Mouse (Mus musculus) megakaryocyte, embryonic 14.5 days (primary cell): ENCODE data around the gene Kif27. TPM values are rescaled to one million over a fixed set of nuclear protein-coding genes. Genes with fewer than 3 reads are reported as not detected.

Source experiments
- H3K27me3 ChIP-seq: replicated peaks from 2 replicates; pipeline ENCODE3; 2012; ENCODE audit warnings: inconsistent platforms
- H3K36me3 ChIP-seq: replicated peaks from 2 replicates; pipeline ENCODE3; 2012; ENCODE audit warnings: low read length, inconsistent platforms, mixed read lengths
- H3K4me1 ChIP-seq: 2 replicates; pipeline ENCODE4 v1.6.1; 2012; ENCODE audit warnings: inconsistent platforms
- H3K4me3 ChIP-seq: replicated peaks from 2 replicates; pipeline ENCODE3; 2012; ENCODE audit warnings: moderate library complexity, mild to moderate bottlenecking, inconsistent platforms
- H3K9me3 ChIP-seq: 2 replicates; pipeline ENCODE4 v1.6.1; 2012; ENCODE audit warnings: inconsistent platforms
- FLI1 ChIP-seq: IDR thresholded peaks from 2 replicates; pipeline ENCODE4 v1.6.1; 2012; ENCODE audit warnings: low read length, inconsistent platforms, mixed read lengths
- GATA1 ChIP-seq: IDR thresholded peaks from 3 replicates; pipeline ENCODE4 v1.6.1; 2012; ENCODE audit warnings: mixed read lengths, low read length, inconsistent platforms, borderline replicate concordance
- polyA plus RNA-seq: library from polyadenylated mRNA; stranded (reverse); fragments of >175 nt; gene quantifications from 2 replicates; pipeline ENCODE4 v1.2.3, GENCODE M21; 2012; ENCODE audit warnings: low replicate concordance; ENCODE audit not compliant: insufficient read depth

Gene Kif27
- polyA plus RNA-seq, 1 experiment, result not detected

GRCm38 (mm10) chr13:58364353-58365175 lies 5.6 kb upstream of the Kif27 start:
- H3K4me3 ChIP-seq, result no peak overlapping the region
- no peak for TF ChIP-seq GATA1
- no peak for TF ChIP-seq FLI1

GRCm38 (mm10) chr13:58359304-58359653 lies 357 bp upstream of the Kif27 start:
- no peak for TF ChIP-seq GATA1
- Histone ChIP-seq H3K4me1 (peaks cover 10% of the 10 kb centered on the region), H3K36me3 (no peaks in the 10 kb centered on the region), H3K4me3 (peak overlapping the region; percentile 91), H3K9me3 (peaks cover 17% of the 10 kb centered on the region), H3K27me3 (peaks cover 47% of the 10 kb centered on the region)

More at GRCm38 (mm10) chr13:58364353-58365175, 5.6 kb upstream of the Kif27 start:
- H3K36me3 ChIP-seq, result no peaks in the 10 kb centered on the region
- H3K9me3 ChIP-seq, result peaks cover 37% of the 10 kb centered on the region
- H3K4me1 ChIP-seq, result peaks cover 4% of the 10 kb centered on the region
- peaks cover 25% of the 10 kb centered on the region for H3K27me3 ChIP-seq

DNA sequence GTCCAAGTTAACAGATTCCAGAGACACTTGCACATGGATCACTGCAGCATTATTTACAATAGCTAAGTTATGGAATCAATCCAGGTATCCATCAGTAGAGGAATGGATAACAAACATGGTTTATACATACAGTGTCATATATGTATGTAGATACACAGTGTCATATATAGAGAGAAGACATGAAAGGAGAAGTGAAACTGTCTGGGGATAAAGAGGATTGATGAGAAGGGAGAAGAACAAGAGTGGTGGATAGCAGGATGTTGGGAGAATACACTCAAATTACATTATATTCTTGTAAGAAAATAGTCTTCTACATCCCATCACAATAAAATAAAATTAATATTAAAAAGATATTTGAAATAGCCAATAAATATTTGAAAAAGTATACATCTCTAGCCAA lies 5.9 kb downstream of the Kif27 start:
- H3K4me3 ChIP-seq, result no peak overlapping the region
- no peaks in the 10 kb centered on the region for H3K36me3 ChIP-seq
- no peaks in the 10 kb centered on the region for H3K4me1 ChIP-seq
- TF ChIP-seq GATA1 (no peak), FLI1 (no peak)
- peaks cover 11% of the 10 kb centered on the region for H3K9me3 ChIP-seq
- H3K27me3 ChIP-seq, result peaks cover 26% of the 10 kb centered on the region

DNA sequence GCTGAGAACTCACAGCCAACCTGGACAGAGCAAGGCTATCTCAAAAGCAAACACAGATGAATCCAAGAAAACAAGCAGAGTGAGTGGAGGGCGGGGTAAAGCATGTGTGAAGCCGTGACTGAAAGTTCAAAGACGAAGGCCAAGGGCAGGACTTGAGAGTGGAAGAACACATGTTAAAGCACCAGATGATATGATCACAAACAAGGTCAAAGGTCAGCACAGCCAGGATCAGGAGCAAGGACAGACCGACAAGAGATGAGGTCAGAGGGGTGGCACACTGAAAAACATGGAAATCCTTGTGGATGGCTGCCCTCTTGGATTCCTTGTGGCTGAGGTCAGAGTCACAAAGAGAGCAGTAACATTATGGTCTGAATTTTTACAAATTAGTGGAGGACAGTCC lies 8.3 kb downstream of the Kif27 start:
- TF ChIP-seq FLI1, result no peak
- Histone ChIP-seq H3K9me3 (peaks cover 13% of the 10 kb centered on the region), H3K27me3 (peaks cover 8% of the 10 kb centered on the region)

GRCm38 (mm10) chr13:58344505-58344904 lies 14.4 kb downstream of the Kif27 start:
- H3K4me3 ChIP-seq, result no peak overlapping the region
- H3K4me1 ChIP-seq, result no peaks in the 10 kb centered on the region
- H3K36me3 ChIP-seq, result no peaks in the 10 kb centered on the region
- peaks cover 7% of the 10 kb centered on the region for H3K9me3 ChIP-seq
- no peak for TF ChIP-seq GATA1
- no peak for TF ChIP-seq FLI1
- peaks cover 4% of the 10 kb centered on the region for H3K27me3 ChIP-seq

More for the DNA sequence above, 8.3 kb downstream of the Kif27 start:
- no peak overlapping the region for H3K4me3 ChIP-seq
- no peaks in the 10 kb centered on the region for H3K36me3 ChIP-seq
- no peaks in the 10 kb centered on the region for H3K4me1 ChIP-seq

- Histone ChIP-seq H3K4me1 (no peaks in the 10 kb centered on the region), H3K27me3 (peaks cover 23% of the 10 kb centered on the region), H3K36me3 (no peaks in the 10 kb centered on the region), H3K9me3 (0 out of 2 replicates have a peak, but pooled peaks cover 6% of the 10 kb centered on the region), H3K4me3 (no peak overlapping the region)
- TF ChIP-seq GATA1 (no peak), FLI1 (no peak)
These were observed 21.5 kb downstream of the Kif27 start for GRCm38 (mm10) chr13:58337456-58337855.

GRCm38 (mm10) chr13:58334116-58334515 lies 24.8 kb downstream of the Kif27 start:
- Histone ChIP-seq H3K36me3 (no peaks in the 10 kb centered on the region), H3K4me3 (no peak overlapping the region), H3K9me3 (0 out of 2 replicates have a peak, but pooled peaks cover 6% of the 10 kb centered on the region), H3K27me3 (peaks cover 29% of the 10 kb centered on the region), H3K4me1 (no peaks in the 10 kb centered on the region)
- TF ChIP-seq FLI1 (no peak), GATA1 (no peak)

- TF ChIP-seq FLI1 (no peak), GATA1 (no peak)
- Histone ChIP-seq H3K36me3 (no peaks in the 10 kb centered on the region), H3K27me3 (peaks cover 8% of the 10 kb centered on the region), H3K9me3 (0 out of 2 replicates have a peak, but pooled peaks cover 4% of the 10 kb centered on the region), H3K4me3 (no peak overlapping the region), H3K4me1 (no peaks in the 10 kb centered on the region)
These were observed 41.2 kb downstream of the Kif27 start for GRCm38 (mm10) chr13:58317768-58318167.

DNA sequence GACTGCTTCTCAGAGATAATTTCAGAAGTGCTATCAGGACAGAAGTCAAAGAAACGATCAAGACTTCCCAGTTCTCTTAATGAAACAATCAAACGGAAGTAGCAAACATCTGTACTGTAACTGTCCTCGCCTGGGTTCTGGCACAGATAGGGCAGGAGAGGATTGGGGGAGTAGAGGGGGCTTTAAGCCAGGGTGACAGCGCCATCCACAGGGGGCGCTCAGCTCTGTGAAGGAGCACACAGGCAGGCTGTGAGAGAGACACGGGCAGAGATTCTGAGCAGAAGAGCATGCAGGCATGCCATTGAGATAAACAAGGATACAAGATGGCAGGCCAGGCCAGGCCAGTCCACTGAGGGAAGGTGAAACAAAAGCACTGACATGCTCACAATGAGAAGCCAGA lies 43.9 kb downstream of the Kif27 start:
- H3K27me3 ChIP-seq, result peaks cover 8% of the 10 kb centered on the region
- H3K9me3 ChIP-seq, result no peaks in the 10 kb centered on the region
- no peak overlapping the region for H3K4me3 ChIP-seq
- TF ChIP-seq FLI1 (no peak), GATA1 (no peak)
- no peaks in the 10 kb centered on the region for H3K4me1 ChIP-seq
- no peaks in the 10 kb centered on the region for H3K36me3 ChIP-seq

GRCm38 (mm10) chr13:58313758-58314157 lies 45.2 kb downstream of the Kif27 start:
- Histone ChIP-seq H3K4me1 (no peaks in the 10 kb centered on the region), H3K36me3 (no peaks in the 10 kb centered on the region), H3K27me3 (peaks cover 8% of the 10 kb centered on the region), H3K4me3 (no peak overlapping the region), H3K9me3 (no peaks in the 10 kb centered on the region)
- TF ChIP-seq FLI1 (no peak), GATA1 (no peak)

- H3K4me3 ChIP-seq, result no peak overlapping the region
- H3K27me3 ChIP-seq, result peaks cover 6% of the 10 kb centered on the region
- TF ChIP-seq FLI1 (no peak), GATA1 (no peak)
- no peaks in the 10 kb centered on the region for H3K4me1 ChIP-seq
- H3K36me3 ChIP-seq, result no peaks in the 10 kb centered on the region
- no peaks in the 10 kb centered on the region for H3K9me3 ChIP-seq
These were observed 47.6 kb downstream of the Kif27 start for GRCm38 (mm10) chr13:58311351-58311750.
